Mouse (Mus musculus): ENCODE measurements around the gene Gm20388. TPM values are rescaled to one million over a fixed set of nuclear protein-coding genes. Genes with fewer than 3 reads are reported as not detected.

Gm20388 gene
- total RNA-seq, 2 experiments from 2014 or later, result 12.7 TPM; not detected in 1

GRCm38 (mm10) chr8:119960531-119961104 lies 50.0 kb downstream of the Gm20388 start:
- peak in 1 of 2 experiments; percentile 55 for DNase-seq

- DNase-seq, result no peak
These were observed 54.2 kb downstream of the Gm20388 start for GRCm38 (mm10) chr8:119964859-119965258.

GRCm38 (mm10) chr8:119967435-119967834 lies 56.8 kb downstream of the Gm20388 start:
- DNase-seq, result no peak

DNA sequence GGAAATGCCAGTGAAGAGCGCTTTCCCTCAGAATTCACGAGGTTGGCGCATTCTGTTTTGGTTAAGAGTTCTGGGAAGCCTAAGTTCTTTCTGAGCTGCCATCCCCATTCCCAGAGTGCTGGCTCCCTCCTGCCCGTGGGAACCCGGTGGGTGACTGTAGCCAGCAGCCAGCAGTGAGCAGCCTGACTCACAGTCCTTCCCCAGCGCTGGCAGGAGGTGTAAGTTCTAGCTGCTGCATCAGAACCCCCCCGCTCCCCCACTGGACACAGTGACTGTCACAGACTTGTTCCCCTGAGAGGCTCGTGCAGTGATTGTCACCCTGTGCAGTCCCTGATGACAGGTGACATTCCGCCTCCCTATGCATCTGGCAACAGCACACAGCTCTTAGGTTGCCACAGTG lies 59.5 kb downstream of the Gm20388 start:
- no peak for DNase-seq

DNA sequence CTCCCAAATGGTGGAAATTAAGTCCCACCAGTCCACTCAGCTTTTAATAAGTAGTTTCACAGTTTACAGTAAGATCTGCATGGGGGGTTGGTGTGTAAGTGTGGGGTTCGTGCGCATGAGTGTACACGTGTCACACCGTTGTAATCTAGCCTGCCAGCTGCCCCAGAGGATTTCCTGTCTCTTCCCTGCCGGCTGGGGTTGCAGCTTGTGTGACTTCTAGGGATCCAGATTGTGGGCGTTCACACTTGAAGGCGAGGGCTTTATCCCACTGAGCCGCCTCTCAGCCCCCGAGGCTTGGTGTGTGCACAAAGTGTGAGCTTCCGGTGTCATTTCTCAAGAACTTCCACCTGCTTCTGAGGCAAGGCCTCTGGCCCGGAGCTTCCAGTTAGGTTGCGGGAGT lies 61.9 kb downstream of the Gm20388 start:
- DNase-seq, result no peak

DNA sequence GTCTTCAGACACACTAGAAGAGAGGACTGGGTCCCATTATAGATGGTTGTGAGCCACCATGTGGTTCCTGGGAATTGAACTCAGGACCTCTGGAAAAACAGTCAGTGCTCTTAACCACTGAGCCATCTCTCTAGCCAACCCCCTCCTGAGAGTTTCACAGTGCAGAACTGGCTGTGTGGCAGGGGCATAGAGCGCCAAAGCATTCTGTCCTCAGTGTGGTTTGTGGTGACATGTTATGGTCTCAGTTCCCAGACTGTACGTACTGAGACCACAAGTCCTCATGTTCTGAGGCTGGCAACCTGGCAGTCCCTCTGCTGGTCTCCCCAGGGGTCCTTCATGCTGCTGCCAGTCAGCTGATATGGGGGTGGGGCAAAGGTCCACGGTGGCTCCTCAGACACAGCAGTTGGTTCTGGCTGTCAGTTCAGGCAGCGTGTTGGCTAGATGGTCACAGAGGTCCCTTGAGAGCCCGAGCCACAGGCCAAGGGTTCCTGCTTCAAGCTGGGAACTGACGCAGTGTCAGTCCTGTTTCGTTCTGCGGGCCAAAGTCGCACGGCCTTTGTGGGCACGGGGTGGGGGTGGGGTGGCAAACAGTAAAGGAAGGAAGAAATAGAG lies 68.2 kb downstream of the Gm20388 start:
- DNase-seq, result no peak

DNA sequence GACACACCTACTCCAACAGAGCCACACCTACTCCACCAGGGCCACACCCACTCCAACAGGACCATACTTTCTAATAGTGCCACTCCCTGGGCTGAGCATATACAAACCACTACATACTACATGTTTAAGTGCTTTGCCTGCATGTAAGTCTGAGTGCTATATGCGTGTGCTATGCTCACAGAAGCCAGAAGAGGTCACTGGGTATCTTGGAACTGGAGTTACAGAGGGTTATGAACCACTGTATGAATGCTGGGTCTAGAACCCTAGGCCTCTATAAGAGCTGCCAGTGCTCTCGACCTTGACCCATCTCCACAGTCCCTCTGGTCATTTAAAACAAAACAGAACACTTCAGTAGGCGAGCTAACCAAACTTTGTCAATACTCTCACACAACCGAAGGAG lies 70.6 kb downstream of the Gm20388 start:
- no peak for DNase-seq

DNA sequence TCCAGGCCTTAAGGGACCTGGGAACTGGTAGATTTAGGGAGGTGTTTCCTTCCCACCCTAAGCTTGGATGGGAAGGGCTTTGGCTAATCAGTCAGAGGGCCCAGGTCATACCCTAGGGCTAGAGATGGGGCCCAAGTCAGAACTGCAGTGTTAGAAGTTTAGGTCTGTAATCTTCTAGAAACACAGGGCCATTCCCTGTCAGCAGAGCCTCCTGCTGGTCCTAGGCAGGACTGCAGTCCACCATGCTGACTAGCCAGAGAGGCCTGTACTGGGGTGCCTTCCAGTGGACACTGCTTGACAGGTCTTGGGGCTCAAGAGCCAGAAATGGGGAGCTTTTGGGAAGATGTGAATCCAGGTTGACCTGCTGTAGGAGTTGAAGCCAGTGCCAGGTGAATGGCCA lies 73.4 kb downstream of the Gm20388 start:
- DNase-seq, result no peak

- DNase-seq, result no peak
These were observed 75.5 kb downstream of the Gm20388 start for GRCm38 (mm10) chr8:119986174-119986573.

GRCm38 (mm10) chr8:119988087-119988486 lies 77.4 kb downstream of the Gm20388 start:
- DNase-seq, result no peak

DNA sequence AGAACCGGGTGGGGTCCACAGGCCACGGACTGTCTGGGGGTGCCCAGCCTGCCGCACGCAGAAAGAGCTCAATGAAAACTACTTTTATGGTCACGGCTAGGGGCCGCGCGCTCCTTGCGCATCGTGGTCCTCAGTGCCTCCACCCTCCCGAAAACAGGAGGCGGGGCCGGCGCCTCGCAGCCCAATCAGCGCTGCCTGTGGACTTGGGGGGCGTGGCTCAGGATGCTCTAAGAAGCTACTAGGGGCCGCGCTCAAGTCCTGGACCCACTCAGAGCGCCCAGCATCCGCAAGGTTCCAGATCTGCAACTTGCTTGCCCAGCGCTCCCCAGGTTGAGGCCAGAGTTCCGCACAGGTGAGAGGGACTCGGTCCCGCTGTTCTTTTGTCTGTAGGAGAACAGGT lies 81.6 kb downstream of the Gm20388 start, which contains the start of gene Crispld2:
Gene Crispld2, plus strand, starts transcription at position 190 of the 400 bp plus-strand sequence.
- DNase-seq, result peak; percentile 48 to 54

DNA sequence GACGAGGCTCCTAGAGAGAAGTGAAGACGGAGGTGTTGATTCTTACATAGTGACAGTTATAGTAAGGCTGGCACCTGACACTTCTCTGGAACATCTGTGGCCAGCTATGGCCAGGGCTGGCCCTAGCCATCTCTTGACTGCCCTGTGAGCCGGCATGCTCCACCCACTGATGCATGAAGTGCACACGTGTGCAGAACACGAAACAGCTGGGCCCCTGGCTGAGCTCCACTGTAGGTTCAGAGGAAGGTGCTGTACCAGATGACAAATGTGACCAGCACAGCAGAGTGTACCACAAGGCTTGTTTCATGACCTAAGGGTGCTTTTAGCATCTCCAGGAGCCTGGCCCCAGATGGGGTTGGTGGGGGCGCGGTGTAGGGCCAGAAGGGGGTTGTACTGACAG lies 83.5 kb downstream of the Gm20388 start:
- DNase-seq, result no peak

GRCm38 (mm10) chr8:119994556-119994955 lies 83.9 kb downstream of the Gm20388 start:
- no peak for DNase-seq

DNA sequence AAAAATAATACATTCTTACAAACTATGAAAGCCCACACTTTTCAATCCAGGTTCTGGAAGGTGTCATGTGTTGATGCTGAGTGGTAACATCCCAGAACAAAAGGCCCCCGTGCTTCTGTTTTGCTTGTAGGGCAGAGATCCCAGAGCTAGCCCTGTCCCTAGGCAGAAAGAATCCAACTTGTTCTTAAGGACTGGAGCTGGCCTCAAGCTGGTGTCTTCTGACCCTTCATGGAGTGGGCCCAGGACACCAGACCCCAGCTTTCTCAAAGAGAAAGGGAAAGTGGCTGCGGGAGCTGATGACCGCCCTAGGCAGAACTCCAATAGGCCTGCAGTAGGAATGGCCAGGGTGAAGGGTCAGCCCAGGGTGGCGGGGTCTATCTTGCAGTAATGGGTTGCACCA lies 86.6 kb downstream of the Gm20388 start:
- DNase-seq, result no peak

DNA sequence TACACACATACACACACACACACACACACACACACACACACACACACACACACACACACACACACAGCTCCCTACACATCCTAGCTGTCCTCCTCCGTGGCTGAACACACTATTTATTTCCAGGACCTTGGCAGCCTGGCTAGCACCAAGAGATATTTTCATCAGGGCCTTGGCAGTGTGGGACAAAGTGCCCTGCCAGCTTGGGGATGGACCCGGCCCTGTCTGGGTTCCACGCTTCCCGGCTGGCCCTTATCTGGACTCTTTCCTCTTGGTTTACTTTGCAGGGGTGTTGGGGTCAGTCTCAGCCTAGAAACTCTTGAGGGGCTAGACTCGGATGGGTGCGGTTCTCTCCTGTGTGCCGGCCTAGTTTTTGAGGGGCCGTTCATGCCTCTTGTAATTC lies 89.8 kb downstream of the Gm20388 start:
- no peak for DNase-seq

DNA sequence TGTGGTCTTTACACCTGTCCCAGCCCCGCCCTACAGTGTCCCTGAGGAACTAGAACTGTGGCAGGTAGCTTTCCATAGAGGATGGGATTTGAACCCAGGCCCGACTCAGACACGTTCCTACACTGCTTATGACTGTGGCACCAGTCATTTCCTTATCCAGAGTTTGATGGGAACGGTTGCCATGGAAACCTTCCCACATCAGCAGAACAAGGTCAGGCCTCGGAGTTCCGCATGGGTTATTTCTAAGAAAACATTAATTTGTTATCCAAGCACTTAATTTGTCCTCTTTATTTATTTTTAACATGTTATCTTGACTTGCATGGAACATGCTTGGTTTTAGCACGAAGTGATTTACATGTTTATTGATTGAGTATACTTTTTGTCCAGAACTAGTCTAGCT lies 91.1 kb downstream of the Gm20388 start:
- DNase-seq, result no peak

DNA sequence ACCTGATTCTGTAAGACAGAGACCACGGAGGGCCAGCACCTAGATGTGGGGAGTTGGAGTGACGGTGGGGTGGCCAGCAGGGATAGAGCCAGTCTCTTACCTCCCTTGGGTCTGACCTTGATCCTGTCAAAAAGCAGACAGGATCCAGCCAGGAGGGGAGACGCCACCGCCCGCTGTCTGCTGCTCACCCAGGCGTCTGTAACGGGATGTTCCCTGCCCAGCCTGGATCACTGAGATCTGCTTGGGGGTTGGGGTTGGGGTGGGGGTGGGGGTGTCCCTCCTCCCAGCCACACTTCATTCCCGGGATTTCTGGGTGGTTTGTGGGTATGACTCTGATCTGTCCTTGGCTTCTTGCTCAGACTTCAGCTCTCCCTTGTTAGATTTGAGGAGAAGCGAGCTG lies 91.7 kb downstream of the Gm20388 start:
- no peak for DNase-seq

DNA sequence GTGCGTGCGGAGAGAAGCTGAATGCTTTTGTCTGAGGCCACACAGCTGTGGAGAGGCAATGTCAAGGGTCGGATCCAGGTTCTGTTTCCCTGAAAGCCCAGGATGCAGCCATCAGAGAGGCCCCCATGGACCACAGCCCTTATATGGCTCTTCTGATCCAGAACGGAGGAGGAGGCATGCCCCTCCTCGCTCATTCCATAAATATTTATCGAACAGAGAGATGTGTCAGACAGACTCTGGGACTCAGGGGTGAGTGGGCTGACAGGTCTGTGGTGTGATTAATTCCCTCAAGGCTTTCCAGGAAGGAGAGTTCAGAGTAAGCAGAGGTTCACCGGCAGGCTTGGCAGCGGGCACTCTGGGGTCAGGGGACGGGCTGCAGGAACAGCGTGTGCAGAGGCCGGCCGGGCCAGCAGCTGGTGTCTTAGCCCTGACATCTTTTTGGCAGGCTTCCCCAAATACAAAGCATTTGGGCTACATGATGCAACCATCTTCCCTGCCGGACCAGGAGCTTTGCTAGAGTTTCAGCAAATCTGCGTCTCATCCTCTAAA lies 93.6 kb downstream of the Gm20388 start:
- no peak for DNase-seq

DNA sequence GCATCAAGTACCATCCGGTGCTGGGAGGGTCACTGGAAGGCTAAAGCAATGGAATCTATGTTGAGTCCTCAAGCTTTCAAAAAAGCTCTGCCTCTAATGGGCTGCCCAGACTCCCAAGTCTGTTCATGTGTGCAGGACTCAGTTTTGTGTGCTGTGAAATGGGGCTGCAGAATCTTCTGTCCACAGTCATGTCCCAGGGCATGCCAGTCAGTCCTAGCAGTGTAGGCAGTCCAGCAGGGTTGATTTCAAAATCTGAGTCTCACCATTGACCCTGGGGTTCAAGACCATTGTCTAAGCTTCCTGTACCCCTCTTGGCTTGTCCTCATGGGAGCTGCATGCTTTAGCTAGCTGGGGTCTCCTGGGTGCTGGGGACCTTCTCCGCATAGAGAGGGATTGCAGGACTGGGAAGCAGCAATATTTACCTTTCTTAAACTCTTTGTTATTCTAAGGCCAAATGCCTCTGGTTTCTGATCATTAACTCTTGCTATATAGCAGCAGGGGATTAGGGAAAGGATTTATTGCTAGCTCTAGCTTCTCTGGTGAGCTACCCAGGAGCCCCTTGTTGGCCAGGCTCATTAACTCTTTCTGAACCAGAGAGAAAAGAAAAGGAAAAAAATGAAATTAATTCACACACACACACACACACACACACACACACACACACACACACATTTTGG lies 94.2 kb downstream of the Gm20388 start:
- DNase-seq, result no peak

- no peak for DNase-seq
These were observed 96.1 kb downstream of the Gm20388 start for GRCm38 (mm10) chr8:120006645-120007160.

DNA sequence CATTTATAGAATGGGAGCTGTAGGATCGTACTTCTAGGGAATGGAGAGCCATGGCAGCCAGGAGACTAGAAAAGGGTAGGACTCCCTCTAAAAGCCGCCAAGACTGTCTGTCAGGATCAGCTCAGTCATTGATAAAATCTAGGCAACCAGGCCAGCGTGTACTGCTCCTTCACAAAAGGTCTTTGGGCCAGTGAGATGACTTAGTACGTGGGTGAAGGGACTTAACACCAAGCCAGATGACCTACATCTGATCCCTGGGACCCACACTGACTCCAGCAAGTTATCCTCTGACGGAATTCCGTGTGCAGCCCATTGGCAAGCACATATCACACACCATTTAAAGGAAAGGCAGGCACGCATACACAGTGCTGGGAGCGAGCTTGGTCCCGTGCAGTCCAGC lies 96.5 kb downstream of the Gm20388 start:
- no peak for DNase-seq

- no peak for DNase-seq
These were observed 98.6 kb downstream of the Gm20388 start for GRCm38 (mm10) chr8:120009284-120009683.

- no peak for DNase-seq
These were observed 101.8 kb downstream of the Gm20388 start for GRCm38 (mm10) chr8:120012491-120012890.

- no peak for DNase-seq
These were observed 102.3 kb downstream of the Gm20388 start for GRCm38 (mm10) chr8:120012927-120013326.
